Mouse (Mus musculus) CH12.LX (cell line): ENCODE measurements at regions not wholly inside any gene's neighbourhood (a gene's known extent, or its start where the extent isn't known, plus 50 kb on each side); places are given as distances from the start of the nearest gene placed in this dataset.
A peak's percentile ranks its signal among the peaks of the same experiment; 100 is the strongest.

Source experiments
- DNase-seq: peaks from one replicate; pipeline ENCODE4 v3.0.0-alpha.2; 2013; ENCODE audit errors: extremely low read depth
- H3K27ac ChIP-seq: 2 replicates; pipeline ENCODE4 v1.5.1; 2012; ENCODE audit warnings: low read depth, mild to moderate bottlenecking, control low read depth, moderate library complexity; ENCODE audit not compliant: insufficient read depth
- H3K27me3 ChIP-seq: replicated peaks from 2 replicates; pipeline ENCODE3; 2012; ENCODE audit warnings: inconsistent platforms
- H3K36me3 ChIP-seq, 2 experiments: replicated peaks in 1 of 2; 2 replicates each; pipeline versions ENCODE3 to v1.6.1; 2012; ENCODE audit warnings: inconsistent platforms in 1 of 2, low read length in 1 of 2, mild to moderate bottlenecking in 1 of 2, mixed read lengths in 1 of 2, moderate library complexity in 1 of 2; ENCODE audit not compliant: control insufficient read depth in 1 of 2, insufficient read depth in 1 of 2
- H3K4me1 ChIP-seq, 2 experiments: 2 replicates each; pipeline ENCODE4 v1.6.1; 2012; ENCODE audit warnings: inconsistent platforms in 1 of 2, moderate library complexity in 1 of 2; ENCODE audit not compliant: insufficient read depth in 2 of 2, control insufficient read depth in 1 of 2
- H3K4me2 ChIP-seq: 2 replicates; pipeline ENCODE4 v1.6.1; 2012; ENCODE audit warnings: low read depth, mild to moderate bottlenecking, control low read depth; ENCODE audit not compliant: poor library complexity, insufficient read depth, severe bottlenecking
- H3K4me3 ChIP-seq, 3 experiments: fragments of 150-350 bp in 1 of 3; sonication (generic) in 1 of 3; replicated peaks in 1 of 3; 2 replicates each; pipeline versions ENCODE3 to v1.5.1; 2011 to 2012; ENCODE audit warnings: low read depth in 2 of 3, low read length in 2 of 3, mild to moderate bottlenecking in 2 of 3, moderate library complexity in 2 of 3, control low read depth in 1 of 3, improper control_type of control experiment in 1 of 3, inconsistent platforms in 1 of 3, mixed read lengths in 1 of 3; ENCODE audit not compliant: poor library complexity in 1 of 3
- H3K79me2 ChIP-seq: replicated peaks from 2 replicates; pipeline ENCODE4 v1.6.1; 2012; ENCODE audit warnings: mild to moderate bottlenecking, moderate library complexity; ENCODE audit not compliant: control insufficient read depth, poor library complexity, insufficient read depth, severe bottlenecking; ENCODE audit errors: extremely low read depth
- H3K9ac ChIP-seq: 2 replicates; pipeline ENCODE4 v1.6.1; 2012; ENCODE audit warnings: low read depth, mild to moderate bottlenecking, control low read depth, moderate library complexity; ENCODE audit not compliant: insufficient read depth
- H3K9me3 ChIP-seq: replicated peaks from 2 replicates; pipeline ENCODE3; 2012; ENCODE audit warnings: low read length, inconsistent platforms, mixed read lengths
- CHD1 ChIP-seq: IDR thresholded peaks from 2 replicates; pipeline ENCODE4 v1.6.1; 2012; ENCODE audit warnings: low read depth, low read length, improper control_type of control experiment, inconsistent platforms
- CTCF ChIP-seq, 2 experiments: IDR thresholded peaks in 1 of 2; conservative IDR thresholded peaks in 1 of 2; 2 replicates each; pipeline ENCODE4 v1.5.1; 2011 to 2012; ENCODE audit warnings: low read depth in 2 of 2, low read length in 2 of 2, improper control_type of control experiment in 1 of 2, inconsistent platforms in 1 of 2, mild to moderate bottlenecking in 1 of 2, moderate library complexity in 1 of 2
- E2F4 ChIP-seq: IDR thresholded peaks from 2 replicates; pipeline ENCODE4 v1.6.1; 2011; ENCODE audit warnings: low read depth, low read length, improper control_type of control experiment; ENCODE audit not compliant: insufficient replicate concordance
- ELF1 ChIP-seq: IDR thresholded peaks from 2 replicates; pipeline ENCODE4 v1.6.1; 2014; ENCODE audit warnings: low read depth, mild to moderate bottlenecking, inconsistent platforms, low read length, improper control_type of control experiment
- GABPA ChIP-seq: IDR thresholded peaks from 2 replicates; pipeline ENCODE4 v1.6.1; 2012; ENCODE audit warnings: low read depth, low read length, improper control_type of control experiment, inconsistent platforms; ENCODE audit not compliant: insufficient replicate concordance
- IRF4 ChIP-seq: IDR thresholded peaks from 2 replicates; pipeline ENCODE4 v1.6.1; 2014; ENCODE audit warnings: low read depth, mild to moderate bottlenecking, inconsistent platforms, low read length, improper control_type of control experiment
- MAX ChIP-seq: IDR thresholded peaks from 2 replicates; pipeline ENCODE4 v1.6.1; 2011; ENCODE audit warnings: low read length, improper control_type of control experiment
- NRF1 ChIP-seq: IDR thresholded peaks from 2 replicates; pipeline ENCODE4 v1.6.1; 2014; ENCODE audit warnings: low read depth, mild to moderate bottlenecking, inconsistent platforms, low read length, improper control_type of control experiment, moderate library complexity
- PAX5 ChIP-seq: IDR thresholded peaks from 2 replicates; pipeline ENCODE4 v1.6.1; 2012; ENCODE audit warnings: low read length, inconsistent platforms, mixed read lengths
- POLR2AphosphoS2 ChIP-seq: IDR thresholded peaks from 2 replicates; pipeline ENCODE4 v1.6.1; 2011; ENCODE audit warnings: low read depth, low read length, improper control_type of control experiment
- RAD21 ChIP-seq: IDR thresholded peaks from 2 replicates; pipeline ENCODE4 v1.6.1; 2011; ENCODE audit warnings: low read depth, mild to moderate bottlenecking, low read length, improper control_type of control experiment, moderate library complexity
- RCOR1 ChIP-seq: conservative IDR thresholded peaks from 2 replicates; pipeline ENCODE4 v1.6.1; 2012; ENCODE audit warnings: low read depth, mild to moderate bottlenecking, inconsistent platforms, low read length, improper control_type of control experiment
- SMC3 ChIP-seq: IDR thresholded peaks from 2 replicates; pipeline ENCODE4 v1.6.1; 2011; ENCODE audit warnings: low read depth, low read length, improper control_type of control experiment
- USF2 ChIP-seq: conservative IDR thresholded peaks from 2 replicates; pipeline ENCODE4 v1.6.1; 2011; ENCODE audit warnings: low read depth, low read length, improper control_type of control experiment
- ZNF384 ChIP-seq: IDR thresholded peaks from 2 replicates; pipeline ENCODE4 v1.6.1; 2012; ENCODE audit warnings: low read depth, low read length, improper control_type of control experiment, inconsistent platforms
- dilution Hi-C: fragments of 300-500 bp; cut with MboI; formaldehyde crosslinking; loops from 2 replicates; pipeline ENCODE4 v1.14.3; 2020; ENCODE audit warnings: low sequenced_read_pairs; ENCODE audit not compliant: extremely low pct_unique_long_range_greater_than_20kb, extremely low pct_ligation_motif_present
- in situ Hi-C: fragments of 300-500 bp; cut with MboI; formaldehyde crosslinking; loops from 3 replicates; pipeline ENCODE4 v1.14.3; 2019; ENCODE audit warnings: low sequenced_read_pairs, low pct_ligation_motif_present, low pct_unique_long_range_greater_than_20kb, mixed read lengths

GRCm38 (mm10) chr11:111536040-111536836 is 470.3 kb downstream of the Kcnj2 start:
- no peaks in the 10 kb centered on the region for H3K79me2 ChIP-seq
- no peak overlapping the region for H3K9ac ChIP-seq
- H3K4me2 ChIP-seq, result no peak overlapping the region
- in situ Hi-C loops (loop anchor here (5.0 kb wide), 1 partner anchor 1631 kb away; no protein-coding TSS in a partner anchor), dilution Hi-C loops (no loop called here)
- H3K4me1 ChIP-seq, result peaks cover 0 to 9% of the 10 kb centered on the region in 2 experiments; a peak in 2 of 4 replicates
- no peaks in the 10 kb centered on the region for H3K36me3 ChIP-seq
- no peak overlapping the region for H3K27ac ChIP-seq
- TF ChIP-seq IRF4 (no peak), SMC3 (peak; percentile 61), RAD21 (peak; percentile 87), CTCF (conservative IDR thresholded peaks at IDR 0.05 in 1 of 2, IDR thresholded peaks at IDR 0.05 in 1 of 2; ENCODE audit: low read depth in 2 of 2, low read length in 2 of 2) (peak; percentile 77 to 86), E2F4 (no peak), MAX (no peak)
- DNase-seq, result peak; percentile 81
- no peaks in the 10 kb centered on the region for H3K9me3 ChIP-seq
- H3K4me3 ChIP-seq, result peak overlapping the region in 1 of 3 experiments; percentile 14
- H3K27me3 ChIP-seq, result no peaks in the 10 kb centered on the region

- Histone ChIP-seq H3K27me3 (no peaks in the 10 kb centered on the region), H3K36me3 (no peaks in the 10 kb centered on the region), H3K79me2 (no peaks in the 10 kb centered on the region), H3K4me1 (peaks cover 0 to 9% of the 10 kb centered on the region in 2 experiments; a peak in 2 of 4 replicates), H3K4me2 (no peak overlapping the region), H3K9ac (no peak overlapping the region), H3K27ac (no peak overlapping the region), H3K4me3 (no peak overlapping the region), H3K9me3 (no peaks in the 10 kb centered on the region)
- dilution Hi-C loops, result no loop called here
- in situ Hi-C loops, result loop anchor here (5.0 kb wide), 1 partner anchor 1630 kb away; no protein-coding TSS in a partner anchor
- DNase-seq, result peak; percentile 78
- TF ChIP-seq GABPA, result no peak
- no peak for TF ChIP-seq POLR2AphosphoS2
- TF ChIP-seq ELF1, result no peak
- TF ChIP-seq RAD21, result peak; percentile 54
- TF ChIP-seq NRF1, result no peak
- peak; percentile 74 to 89 for TF ChIP-seq CTCF (conservative IDR thresholded peaks at IDR 0.05 in 1 of 2, IDR thresholded peaks at IDR 0.05 in 1 of 2; ENCODE audit: low read depth in 2 of 2, low read length in 2 of 2)
- TF ChIP-seq USF2, result no peak
- no peak for TF ChIP-seq RCOR1
- no peak for TF ChIP-seq PAX5
- TF ChIP-seq SMC3, result peak; percentile 71
- no peak for TF ChIP-seq ZNF384
- TF ChIP-seq CHD1, result no peak
Measured at GRCm38 (mm10) chr11:111537654-111538053, 471.7 kb downstream of the Kcnj2 start.
